ENCODE assay signal across 9 mouse cellular contexts in the genomic region with DNA sequence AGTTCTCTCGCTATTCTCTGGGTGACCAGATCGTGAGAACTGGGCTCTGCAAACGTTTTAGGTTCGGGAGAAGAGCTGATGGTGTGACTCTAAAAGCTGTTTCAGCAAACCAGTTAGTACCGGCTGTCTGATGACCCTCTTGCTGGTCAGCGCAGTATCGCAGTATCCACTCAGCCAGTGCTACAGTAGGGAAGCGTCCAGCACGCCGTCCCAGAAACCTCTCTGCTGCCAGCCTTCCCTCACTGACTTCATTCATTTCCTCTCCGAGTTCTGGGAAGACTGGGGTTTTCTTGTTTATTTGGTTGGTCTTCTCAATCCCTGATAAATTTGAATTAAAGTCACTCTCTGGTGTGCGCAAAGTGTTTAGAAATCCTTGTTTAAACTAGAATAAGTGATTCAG. TPM values are rescaled to one million over a fixed set of nuclear protein-coding genes. Genes with fewer than 3 reads are reported as not detected.
DNase-seq lines count a peak whose midpoint lies in the region; ATAC-seq and TF ChIP-seq lines count a peak whose summit lies in the region.
"Had no signal": no experiment of that assay in that cellular context is flagged by ENCODE, and none has a peak within 500 bp of the region (broad histone marks: within the 10 kb centered on the region; RNA-seq: fewer than 3 reads in every experiment).

No protein-coding gene starts in this region.

- no peak for DNase-seq in spleen, adult 2 months (ENCODE audit: low read depth in 1 of 2, low spot score in 2 of 2)
- DNase-seq in spleen, postnatal 36 days (ENCODE audit: low spot score in 2 of 2), result no peak
- DNase-seq in yolk sac, embryonic 10.5 days (ENCODE audit: low spot score), result peak; percentile 34
- no peak for DNase-seq in urinary bladder, postnatal 4 days (ENCODE audit: low spot score in 2 of 2)
- no peak for DNase-seq in MN1 (ENCODE audit: low spot score)

- H3K4me1 ChIP-seq in spleen, adult 2 months (ENCODE audit: control insufficient read depth, insufficient read depth, insufficient read length), result peaks cover 4% of the 10 kb centered on the region; the same call in 1 of the 2 replicates
- H3K4me1 ChIP-seq in heart, embryonic 16.5 days (ENCODE audit: control insufficient read depth, insufficient read depth, low read length), result peaks cover 6% of the 10 kb centered on the region
- H3K4me1 ChIP-seq in liver, embryonic 12.5 days, result peaks cover 28% of the 10 kb centered on the region

- H3K4me2 ChIP-seq in heart, embryonic 16.5 days (ENCODE audit: low read depth, low read length), result peak overlapping the region; percentile 41
- H3K4me2 ChIP-seq in liver, embryonic 12.5 days, result peak overlapping the region; percentile 32

- no peak for TF ChIP-seq POLR2A in spleen, adult 2 months (IDR thresholded peaks at IDR 0.05; ENCODE audit: low read depth, low read length)

- TF ChIP-seq CTCF in spleen, adult 2 months (IDR thresholded peaks at IDR 0.05; ENCODE audit: extremely low read depth, insufficient read depth, insufficient read length, insufficient replicate concordance), result no peak

- no peaks in the 10 kb centered on the region for H3K27me3 ChIP-seq in spleen, adult 2 months (ENCODE audit: control insufficient read depth, insufficient read depth, low read length)
- H3K27me3 ChIP-seq in heart, embryonic 16.5 days (ENCODE audit: control insufficient read depth, insufficient read depth, low read length), result no peaks in the 10 kb centered on the region
- H3K27me3 ChIP-seq in liver, embryonic 12.5 days (replicated peaks), result 0 out of 2 replicates have a peak, but pooled peaks cover 10% of the 10 kb centered on the region

- WGBS in spleen, adult 2 months, result 82% methylated on average over 12 of the region's 12 CpGs
- 53% methylated on average over 12 of the region's 12 CpGs for WGBS in heart, embryonic 16.5 days
- 59% methylated on average over 12 of the region's 12 CpGs for WGBS in liver, embryonic 12.5 days (ENCODE audit: insufficient replicate concordance)

- H3K4me3 ChIP-seq in spleen, adult 2 months (ENCODE audit: extremely low read depth, insufficient read depth, insufficient read length), result no peak overlapping the region
- no peak overlapping the region for H3K4me3 ChIP-seq in heart, embryonic 16.5 days (ENCODE audit: low read length)
- no peak overlapping the region for H3K4me3 ChIP-seq in liver, embryonic 12.5 days
- H3K4me3 ChIP-seq: erythroblast, embryonic 14.5 days had no signal

- no peak for ATAC-seq in heart, embryonic 16.5 days (replicated peaks; ENCODE audit: extremely low read depth, insufficient read depth, low FRiP score)
- peak; percentile 27; the same call in 1 of the 2 replicates for ATAC-seq in liver, embryonic 12.5 days
- no peak for ATAC-seq in megakaryocyte progenitor cell, adult 5-6 weeks (replicated peaks; ENCODE audit: poor library complexity)

- peak overlapping the region; percentile 37 for H3K9ac ChIP-seq in heart, embryonic 16.5 days (ENCODE audit: low read length)
- no peak overlapping the region for H3K9ac ChIP-seq in liver, embryonic 12.5 days

- H3K36me3 ChIP-seq in spleen, adult 2 months (ENCODE audit: control insufficient read depth, insufficient read depth, low read length), result no peaks in the 10 kb centered on the region
- H3K36me3 ChIP-seq in heart, embryonic 16.5 days (ENCODE audit: control insufficient read depth, insufficient read depth), result no peaks in the 10 kb centered on the region
- H3K36me3 ChIP-seq in liver, embryonic 12.5 days, result no peaks in the 10 kb centered on the region

- no peaks in the 10 kb centered on the region for H3K9me3 ChIP-seq in heart, embryonic 16.5 days (replicated peaks; ENCODE audit: control insufficient read depth, low read length)
- H3K9me3 ChIP-seq in liver, embryonic 12.5 days (replicated peaks), result no peaks in the 10 kb centered on the region

- H3K27ac ChIP-seq in spleen, adult 2 months (ENCODE audit: insufficient read depth, low read length), result 0 out of 2 replicates have a peak overlapping the region, but pooled peaks have one; percentile 5
- peak overlapping the region; percentile 83 for H3K27ac ChIP-seq in heart, embryonic 16.5 days (ENCODE audit: low read length)
- peak overlapping the region; percentile 71 for H3K27ac ChIP-seq in liver, embryonic 12.5 days

RNA-seq across cellular contexts. Expression of a gene that starts 46.8 kb away (rescaled TPM):
- polyA plus RNA-seq in spleen, adult 2 months (2012; rRNA removed), result 31.5 and 36.3 TPM in 2 replicates
- polyA plus RNA-seq in heart, embryonic 16.5 days (2015; fragmentation: Nextera tagmentation; extraction: Ambion mirVana), result 128 and 137 TPM in 2 replicates
- polyA plus RNA-seq in liver, embryonic 12.5 days (2016; fragmentation: Nextera tagmentation; extraction: Ambion mirVana), result 124 and 133 TPM in 2 replicates
- 55.6 and 57.3 TPM in 2 replicates for total RNA-seq in megakaryocyte progenitor cell, adult 5-6 weeks (2015)
- total RNA-seq in megakaryocyte progenitor cell, adult 5-6 weeks (2017), result 46.9 and 62.8 TPM in 2 replicates

RNA-seq across cellular contexts. Expression of a gene that starts 53.4 kb away (rescaled TPM):
- 40.6 and 45.1 TPM in 2 replicates for polyA plus RNA-seq in spleen, adult 2 months (2012; rRNA removed)
- polyA plus RNA-seq in heart, embryonic 16.5 days (2015; fragmentation: Nextera tagmentation; extraction: Ambion mirVana), result 107 and 109 TPM in 2 replicates
- polyA plus RNA-seq in liver, embryonic 12.5 days (2016; fragmentation: Nextera tagmentation; extraction: Ambion mirVana), result 42.1 and 42.2 TPM in 2 replicates
- 36.6 and 37.5 TPM in 2 replicates for total RNA-seq in megakaryocyte progenitor cell, adult 5-6 weeks (2015)
- total RNA-seq in megakaryocyte progenitor cell, adult 5-6 weeks (2017), result 43.8 and 46.8 TPM in 2 replicates

Comparison
In these comparisons a context has a peak if more than half of its experiments do, and no peak if none do; other contexts are left out.
1. H3K27ac ChIP-seq: peak in every context shown above with its lines; median percentile 83 in heart, embryonic 16.5 days; 71 in liver, embryonic 12.5 days; 5 in spleen, adult 2 months.